Mouse (Mus musculus): ENCODE measurements around the gene Elovl1. TPM values are rescaled to one million over a fixed set of nuclear protein-coding genes. Genes with fewer than 3 reads are reported as not detected.

Gene Elovl1
- total and polyA plus RNA-seq, 2 experiments, result 16.9 to 135 TPM

DNA sequence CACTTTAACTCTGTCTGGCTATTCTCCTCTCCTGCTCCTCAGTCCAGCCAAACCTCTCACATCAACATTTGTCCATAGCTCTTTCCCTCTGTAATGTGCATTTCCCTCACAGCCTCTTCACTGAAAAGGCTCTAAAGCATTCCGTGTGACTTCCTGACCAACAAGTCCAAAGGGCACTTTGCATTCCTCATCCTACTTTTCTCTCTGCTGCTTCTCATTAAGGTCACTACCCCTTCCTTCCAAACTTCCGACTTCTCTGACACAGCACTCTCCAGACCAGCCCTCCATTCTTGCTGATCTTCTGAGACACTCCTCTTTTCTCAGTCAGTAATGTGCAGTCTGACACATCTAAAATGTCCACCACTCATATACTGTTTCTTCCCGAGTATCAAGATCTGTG, 31.5 kb upstream of the Elovl1 start:
- 36% methylated on average over 3 of the region's 3 CpGs for WGBS
- H3K79me2 ChIP-seq (ENCODE audit: control insufficient read depth, insufficient read depth, low read length), result no peaks in the 10 kb centered on the region
- TF ChIP-seq CTCF (IDR thresholded peaks at IDR 0.05; ENCODE audit: low read depth, low read length), result no peak
- no peak for TF ChIP-seq POLR2A (IDR thresholded peaks at IDR 0.05; ENCODE audit: extremely low read depth, insufficient read depth, low read length)

GRCm38 (mm10) chr4:118398400-118398799, 29.5 kb upstream of the Elovl1 start:
- Histone ChIP-seq H3K36me3 (ENCODE audit: control insufficient read depth, insufficient read depth, low read length) (peaks cover 5% of the 10 kb centered on the region; the same call in 1 of the 2 replicates), H3K27ac (replicated peaks; ENCODE audit: insufficient read depth, low read depth, low read length) (no peak overlapping the region), H3K4me1 (ENCODE audit: control insufficient read depth, insufficient read depth, low read length) (peaks cover 20% of the 10 kb centered on the region), H3K4me3 (ENCODE audit: insufficient read depth, low read depth, low read length) (no peak overlapping the region), H3K9ac (ENCODE audit: low read depth, low read length) (no peak overlapping the region), H3K27me3 (ENCODE audit: control insufficient read depth, insufficient read depth, low read length) (no peaks in the 10 kb centered on the region), H3K79me2 (ENCODE audit: control insufficient read depth, insufficient read depth, low read length) (no peaks in the 10 kb centered on the region)
- WGBS, result 45% methylated on average over 6 of the region's 6 CpGs
- peak; percentile 67 for DNase-seq (ENCODE audit: extremely low read depth, low read depth, low spot score)
- TF ChIP-seq POLR2A (IDR thresholded peaks at IDR 0.05; ENCODE audit: extremely low read depth, insufficient read depth, low read length), result no peak
- TF ChIP-seq CTCF (IDR thresholded peaks at IDR 0.05; ENCODE audit: low read depth, low read length), result no peak

More for the DNA sequence above, 31.5 kb upstream of the Elovl1 start:
- Histone ChIP-seq H3K36me3 (ENCODE audit: control insufficient read depth, insufficient read depth, low read length) (peaks cover 13% of the 10 kb centered on the region; the same call in 1 of the 2 replicates), H3K4me1 (ENCODE audit: control insufficient read depth, insufficient read depth, low read length) (peaks cover 6% of the 10 kb centered on the region; the same call in 1 of the 2 replicates), H3K27me3 (ENCODE audit: control insufficient read depth, insufficient read depth, low read length) (no peaks in the 10 kb centered on the region), H3K9ac (ENCODE audit: low read depth, low read length) (no peak overlapping the region), H3K4me3 (ENCODE audit: insufficient read depth, low read depth, low read length) (no peak overlapping the region), H3K27ac (replicated peaks; ENCODE audit: insufficient read depth, low read depth, low read length) (no peak overlapping the region)
- DNase-seq (ENCODE audit: extremely low read depth, low read depth, low spot score), result no peak

DNA sequence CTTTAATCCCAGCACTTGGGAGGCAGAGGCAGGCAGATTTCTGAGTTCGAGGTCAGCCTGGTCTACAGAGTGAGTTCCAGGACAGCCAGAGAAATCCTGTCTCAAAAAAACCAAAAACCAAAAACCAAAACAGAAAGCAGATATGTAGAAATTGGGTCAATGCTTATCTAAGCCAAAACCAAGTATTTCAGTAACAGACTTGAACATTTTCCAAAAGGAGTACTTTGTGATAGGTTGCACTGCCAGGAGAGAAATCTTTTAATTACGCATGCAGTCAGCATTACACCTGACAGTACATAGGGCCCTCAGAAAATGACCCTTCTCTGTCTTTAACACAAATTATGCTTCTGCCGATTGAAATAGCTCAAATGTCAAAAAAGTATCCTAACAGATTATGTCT, 26.5 kb upstream of the Elovl1 start:
- H3K27me3 ChIP-seq (ENCODE audit: control insufficient read depth, insufficient read depth, low read length), result no peaks in the 10 kb centered on the region
- TF ChIP-seq CTCF (IDR thresholded peaks at IDR 0.05; ENCODE audit: low read depth, low read length), result no peak
- TF ChIP-seq POLR2A (IDR thresholded peaks at IDR 0.05; ENCODE audit: extremely low read depth, insufficient read depth, low read length), result no peak
- H3K4me3 ChIP-seq (ENCODE audit: insufficient read depth, low read depth, low read length), result no peak overlapping the region
- peaks cover 20% of the 10 kb centered on the region for H3K4me1 ChIP-seq (ENCODE audit: control insufficient read depth, insufficient read depth, low read length)
- 25% methylated on average over 3 of the region's 3 CpGs for WGBS
- H3K79me2 ChIP-seq (ENCODE audit: control insufficient read depth, insufficient read depth, low read length), result no peaks in the 10 kb centered on the region
- H3K9ac ChIP-seq (ENCODE audit: low read depth, low read length), result no peak overlapping the region
- DNase-seq (ENCODE audit: extremely low read depth, low read depth, low spot score), result peak; percentile 91
- peak overlapping the region; percentile 27 for H3K27ac ChIP-seq (replicated peaks; ENCODE audit: insufficient read depth, low read depth, low read length)
- H3K36me3 ChIP-seq (ENCODE audit: control insufficient read depth, insufficient read depth, low read length), result peaks cover 4% of the 10 kb centered on the region; the same call in 1 of the 2 replicates

GRCm38 (mm10) chr4:118401918-118402317, 26.0 kb upstream of the Elovl1 start:
- Histone ChIP-seq H3K4me3 (ENCODE audit: insufficient read depth, low read depth, low read length) (no peak overlapping the region), H3K27me3 (ENCODE audit: control insufficient read depth, insufficient read depth, low read length) (no peaks in the 10 kb centered on the region), H3K4me1 (ENCODE audit: control insufficient read depth, insufficient read depth, low read length) (peaks cover 20% of the 10 kb centered on the region), H3K27ac (replicated peaks; ENCODE audit: insufficient read depth, low read depth, low read length) (peak overlapping the region; percentile 4; the same call in 1 of the 2 replicates), H3K9ac (ENCODE audit: low read depth, low read length) (no peak overlapping the region), H3K36me3 (ENCODE audit: control insufficient read depth, insufficient read depth, low read length) (peaks cover 2% of the 10 kb centered on the region; the same call in 1 of the 2 replicates), H3K79me2 (ENCODE audit: control insufficient read depth, insufficient read depth, low read length) (no peaks in the 10 kb centered on the region)
- peak; percentile 31 for DNase-seq (ENCODE audit: extremely low read depth, low read depth, low spot score)
- 60% methylated on average over 5 of the region's 5 CpGs for WGBS
- TF ChIP-seq POLR2A (IDR thresholded peaks at IDR 0.05; ENCODE audit: extremely low read depth, insufficient read depth, low read length) (no peak), CTCF (IDR thresholded peaks at IDR 0.05; ENCODE audit: low read depth, low read length) (no peak)

DNA sequence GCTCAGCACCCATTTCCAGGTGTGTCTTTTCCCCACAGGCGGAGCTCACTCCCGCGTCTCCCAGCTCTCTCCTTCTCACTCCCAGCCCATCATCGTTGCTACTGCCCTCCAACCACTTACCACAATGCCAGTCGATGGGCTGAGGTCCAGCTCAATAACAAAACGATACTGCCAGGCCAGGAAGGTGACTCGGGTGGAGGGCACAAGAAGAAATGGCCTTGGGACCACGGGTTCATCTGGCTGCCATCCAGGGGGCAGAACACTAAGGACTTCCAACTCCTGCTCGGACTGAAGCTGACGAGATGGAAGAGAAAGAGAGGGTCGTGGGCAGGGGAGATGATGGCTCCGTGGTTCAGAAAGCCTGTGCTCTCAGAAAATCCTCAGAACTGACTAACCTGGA, 25.2 kb upstream of the Elovl1 start:
- Histone ChIP-seq H3K27me3 (ENCODE audit: control insufficient read depth, insufficient read depth, low read length) (no peaks in the 10 kb centered on the region), H3K4me3 (ENCODE audit: insufficient read depth, low read depth, low read length) (no peak overlapping the region), H3K9ac (ENCODE audit: low read depth, low read length) (no peak overlapping the region), H3K27ac (replicated peaks; ENCODE audit: insufficient read depth, low read depth, low read length) (no peak overlapping the region), H3K79me2 (ENCODE audit: control insufficient read depth, insufficient read depth, low read length) (peaks cover 3% of the 10 kb centered on the region; the same call in 1 of the 2 replicates), H3K4me1 (ENCODE audit: control insufficient read depth, insufficient read depth, low read length) (peaks cover 20% of the 10 kb centered on the region), H3K36me3 (ENCODE audit: control insufficient read depth, insufficient read depth, low read length) (no peaks in the 10 kb centered on the region; the same call in 1 of the 2 replicates)
- WGBS, result 45% methylated on average over 12 of the region's 12 CpGs
- TF ChIP-seq CTCF (IDR thresholded peaks at IDR 0.05; ENCODE audit: low read depth, low read length) (no peak), POLR2A (IDR thresholded peaks at IDR 0.05; ENCODE audit: extremely low read depth, insufficient read depth, low read length) (no peak)
- peak; percentile 71 for DNase-seq (ENCODE audit: extremely low read depth, low read depth, low spot score)

DNA sequence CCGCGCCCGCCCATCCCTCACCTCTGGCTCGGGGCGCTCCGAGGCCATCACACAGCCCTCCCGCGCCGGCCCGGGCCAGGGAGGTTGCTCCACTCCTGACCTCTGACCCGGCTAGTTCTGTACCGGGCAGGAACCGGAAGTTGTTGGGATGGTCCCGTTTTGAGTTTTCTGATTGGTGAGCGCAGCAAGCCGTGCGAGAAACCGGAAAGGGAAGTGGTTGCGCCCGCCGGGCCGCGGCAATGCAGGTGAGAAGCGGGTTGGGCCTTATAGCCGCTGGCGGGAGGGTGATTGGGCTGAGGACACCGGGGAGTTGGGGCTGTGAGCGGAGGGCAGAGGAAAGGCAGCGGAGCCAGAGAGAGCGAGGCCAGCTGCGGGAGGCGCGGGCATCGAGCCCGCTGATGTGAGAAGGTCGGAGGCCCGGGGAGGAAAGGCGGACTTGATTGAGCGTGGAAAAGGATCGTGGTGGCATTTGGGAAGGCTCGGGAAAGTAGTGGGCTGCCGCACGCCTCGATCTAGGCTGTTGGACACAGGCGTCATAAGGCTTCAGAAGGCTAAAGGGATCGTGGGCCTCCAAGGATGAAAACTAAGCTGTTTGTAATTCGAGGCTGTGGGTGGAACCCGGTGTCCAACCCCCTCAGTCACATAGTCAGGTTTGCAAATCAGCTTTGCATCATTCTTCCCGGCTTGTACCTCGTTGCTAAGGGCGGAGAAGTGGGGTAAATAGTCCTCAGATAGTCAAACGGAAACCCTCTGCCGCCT, 18.6 kb upstream of the Elovl1 start, which contains the start of the genes Szt2 and Med8:
Szt2 (minus strand) TSS at position 132 of the 759 bp plus-strand sequence.
Med8 (plus strand) TSS at position 196 of the 759 bp plus-strand sequence.
- Histone ChIP-seq H3K79me2 (ENCODE audit: control insufficient read depth, insufficient read depth, low read length) (peaks cover 14% of the 10 kb centered on the region; the same call in 1 of the 2 replicates), H3K27ac (replicated peaks; ENCODE audit: insufficient read depth, low read depth, low read length) (peak within 1 kb of the TSS; percentile 96), H3K36me3 (ENCODE audit: control insufficient read depth, insufficient read depth, low read length) (peaks cover 20% of the 10 kb centered on the region), H3K4me1 (ENCODE audit: control insufficient read depth, insufficient read depth, low read length) (peaks cover 12% of the 10 kb centered on the region), H3K9ac (ENCODE audit: low read depth, low read length) (peak within 1 kb of the TSS; percentile 97), H3K4me3 (ENCODE audit: insufficient read depth, low read depth, low read length) (peak within 1 kb of the TSS; percentile 99), H3K27me3 (ENCODE audit: control insufficient read depth, insufficient read depth, low read length) (no peaks in the 10 kb centered on the region)
- under 1% methylated on average over 53 of the region's 53 CpGs for WGBS
- TF ChIP-seq POLR2A (IDR thresholded peaks at IDR 0.05; ENCODE audit: extremely low read depth, insufficient read depth, low read length) (peak; percentile 70; the same call in 1 of the 2 replicates), CTCF (IDR thresholded peaks at IDR 0.05; ENCODE audit: low read depth, low read length) (no peak)
- peak; percentile 90 for DNase-seq (ENCODE audit: extremely low read depth, low read depth, low spot score)

All from liver, adult 2 months (tissue).